Mouse (Mus musculus): ENCODE results near the gene Gpr85. TPM values are rescaled to one million over a fixed set of nuclear protein-coding genes. Genes with fewer than 3 reads are reported as not detected.

The Gpr85 gene
- polyA plus RNA-seq, 1 experiment from 2014 or later, result 6.6 TPM

Other genes starting within 250 kb of the Gpr85 start
- 28.0 and 38.1 TPM in 2 replicates for gene Tmem168, start 231.8 kb downstream of the Gpr85 start, polyA plus RNA-seq (2014; fragmentation: Nextera tagmentation; extraction: Ambion mirVana)
- 23.7 and 27.7 TPM in 2 replicates for gene Bmt2, start 162.0 kb downstream of the Gpr85 start, polyA plus RNA-seq (2014; fragmentation: Nextera tagmentation; extraction: Ambion mirVana)
- 93.7 and 104 TPM in 2 replicates for gene 2610001J05Rik, start 31.6 kb upstream of the Gpr85 start, polyA plus RNA-seq (2014; fragmentation: Nextera tagmentation; extraction: Ambion mirVana)